Mouse (Mus musculus): Measurements from ENCODE around the gene Cdcp1.
A peak's percentile ranks its signal among the peaks of the same experiment; 100 is the strongest.

Gene Cdcp1

GRCm38 (mm10) chr9:123150241-123151020, 65.4 kb downstream of the Cdcp1 start, which contains the start of gene Clec3b:
Clec3b (plus strand) TSS chr9:123150946.
- peak; percentile 36 for DNase-seq

GRCm38 (mm10) chr9:123148430-123148829, 67.4 kb downstream of the Cdcp1 start:
- no peak for DNase-seq

DNA sequence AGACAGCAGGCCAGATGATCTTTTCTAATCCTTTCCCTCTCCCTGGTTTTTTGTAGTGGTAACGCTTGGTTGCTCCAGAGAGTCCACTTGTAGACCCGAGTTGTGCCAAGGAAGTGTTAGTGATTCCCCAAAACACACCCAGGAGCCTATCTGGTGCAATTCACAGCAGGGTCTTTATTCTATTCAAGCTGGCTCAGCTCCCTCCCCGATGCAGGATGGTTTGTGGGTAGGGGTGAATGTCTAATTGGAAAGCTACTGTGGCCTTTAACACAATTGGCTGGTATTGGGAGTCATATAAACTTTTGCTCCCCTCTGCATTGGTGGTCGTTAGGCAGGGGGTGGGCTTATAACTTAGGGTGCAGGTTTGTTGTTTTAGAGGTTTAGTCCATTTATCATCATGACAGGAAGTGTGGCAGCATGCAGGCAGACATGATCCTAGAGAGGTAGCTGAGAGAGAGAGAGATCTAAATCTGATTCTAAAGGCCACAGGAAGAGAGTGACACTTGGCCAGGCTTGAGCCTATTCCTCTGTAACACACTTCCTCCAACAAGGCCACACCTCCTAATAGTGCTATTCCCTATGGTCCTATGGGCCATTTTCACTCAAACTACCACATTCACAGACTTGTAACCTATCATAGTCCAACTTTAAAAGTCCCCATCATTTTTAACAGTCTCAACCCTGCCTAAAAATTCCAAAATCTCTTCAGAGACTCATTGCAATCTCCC, 75.8 kb downstream of the Cdcp1 start:
- no peak for DNase-seq

- no peak for DNase-seq
Measured at GRCm38 (mm10) chr9:123138891-123139474, 76.9 kb downstream of the Cdcp1 start.

GRCm38 (mm10) chr9:123136953-123137682, 78.7 kb downstream of the Cdcp1 start:
- no peak for DNase-seq

GRCm38 (mm10) chr9:123132994-123133393, 82.8 kb downstream of the Cdcp1 start:
- DNase-seq = no peak

- no peak for DNase-seq
Measured at GRCm38 (mm10) chr9:123127663-123128062, 88.2 kb downstream of the Cdcp1 start.

DNA sequence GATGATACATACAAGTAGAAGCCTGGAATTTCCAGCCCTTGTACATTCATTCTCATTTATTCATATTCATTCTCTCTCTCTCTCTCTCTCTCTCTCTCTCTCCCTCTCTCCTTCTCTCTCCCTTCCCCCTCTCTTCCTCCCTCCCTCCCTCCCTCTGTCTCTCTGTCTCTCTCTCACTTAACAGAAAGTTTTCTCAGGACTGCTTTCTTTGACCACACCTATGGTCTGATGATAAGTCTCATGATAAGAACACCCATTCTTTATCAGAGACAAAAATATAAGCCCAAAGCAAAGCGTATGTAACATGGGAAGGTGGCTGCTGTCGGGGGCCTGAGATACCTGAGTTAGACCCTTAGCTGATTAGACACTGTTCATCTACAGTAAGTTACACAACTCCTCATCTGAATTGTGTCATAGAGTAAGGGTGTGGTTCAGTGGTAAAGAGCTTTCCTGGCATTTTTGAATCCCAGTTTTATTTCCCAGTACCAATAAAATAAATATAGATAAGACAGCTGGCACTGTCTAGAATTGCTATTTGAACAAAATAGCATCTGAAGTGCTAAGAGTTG, 91.3 kb downstream of the Cdcp1 start:
- DNase-seq = no peak

- no peak for DNase-seq
Measured at GRCm38 (mm10) chr9:123123571-123124412, 92.0 kb downstream of the Cdcp1 start.

DNA sequence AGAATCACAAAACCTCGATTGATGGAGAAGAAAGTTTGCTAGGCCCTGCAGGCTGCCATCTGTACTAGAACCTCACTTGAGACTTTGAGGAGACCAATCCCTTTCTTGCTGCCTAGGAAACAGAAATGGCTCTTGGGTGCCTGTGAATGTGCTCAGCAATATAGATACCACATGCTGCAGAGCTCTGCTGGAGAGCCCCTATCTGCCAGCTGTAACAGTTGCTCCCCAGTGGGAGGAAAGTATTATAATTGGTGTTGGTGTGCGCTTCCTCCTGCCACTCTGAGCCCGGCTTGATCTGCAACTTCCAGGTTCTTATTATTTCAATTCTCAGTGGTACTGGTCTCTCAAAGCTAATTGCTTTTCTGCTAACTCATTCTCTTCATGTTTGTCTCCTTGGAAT, 92.8 kb downstream of the Cdcp1 start:
- DNase-seq = no peak
